Mouse (Mus musculus) ovary, postnatal 14 days (tissue): ENCODE measurements at regions not wholly inside any gene's neighbourhood (a gene's known extent, or its start where the extent isn't known, plus 50 kb on each side); places are given as distances from the start of the nearest gene placed in this dataset.

Experiments
- DNase-seq: peaks from one replicate; pipeline ENCODE4 v3.0.0; 2022; ENCODE audit warnings: low spot score

DNA sequence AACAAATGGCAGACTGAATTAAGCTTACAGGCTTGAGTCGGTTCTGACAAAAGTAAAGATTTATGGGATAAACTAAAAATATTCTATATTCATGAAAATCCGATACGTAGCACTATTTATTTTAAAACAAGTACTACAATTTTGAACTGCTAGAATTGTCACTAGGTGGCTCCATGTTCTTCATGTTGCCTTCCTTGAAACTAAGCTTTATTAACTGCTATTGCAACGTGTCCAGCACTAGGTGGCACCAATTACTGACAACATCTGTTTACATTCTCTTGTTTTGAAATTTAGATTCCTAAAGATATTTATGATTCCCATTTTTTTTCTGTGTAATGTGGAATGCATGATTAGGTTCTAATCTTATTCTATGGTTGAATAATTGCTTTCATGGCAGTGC is 60.1 kb downstream of the Fam47c start:
- DNase-seq = peak; percentile 8
